In genomic region chr5:4735461-4735860, GRCm38 (mm10) we compare ENCODE assay signal across 22 mouse cellular contexts.
"Had no signal": no experiment of that assay in that cellular context is flagged by ENCODE, and none has a peak within 500 bp of the region (broad histone marks: within the 10 kb centered on the region; RNA-seq: fewer than 3 reads in every experiment).

No protein-coding gene starts in this region.

- H3K36me3 ChIP-seq: intestine, embryonic 15.5 days; limb, embryonic 10.5 days; limb, embryonic 13.5 days; liver, embryonic 12.5 days; liver, embryonic 15.5 days; lung, embryonic 15.5 days; midbrain, embryonic 10.5 days; midbrain, embryonic 13.5 days; neural tube, embryonic 13.5 days; stomach, embryonic 15.5 days had no signal

- DNase-seq: liver; lung, adult 18-20 months; lung, postnatal 10 days; lung, postnatal 36 days; retina, postnatal 1 day; right cerebral cortex, postnatal 25 days; spleen, adult 18-20 months; thymus, postnatal 25 days had no signal

- H3K4me2 ChIP-seq: intestine, embryonic 15.5 days; limb, embryonic 13.5 days; liver, embryonic 12.5 days; liver, embryonic 15.5 days; lung, embryonic 15.5 days; midbrain, embryonic 13.5 days; neural tube, embryonic 13.5 days; stomach, embryonic 15.5 days had no signal

- H3K4me3 ChIP-seq: intestine, embryonic 15.5 days; limb, embryonic 10.5 days; limb, embryonic 13.5 days; liver, embryonic 12.5 days; liver, embryonic 15.5 days; lung, embryonic 15.5 days; megakaryocyte, embryonic 14.5 days; midbrain, embryonic 10.5 days; midbrain, embryonic 13.5 days; myocyte; neural tube, embryonic 13.5 days; stomach, embryonic 15.5 days had no signal

- H3K27ac ChIP-seq: intestine, embryonic 15.5 days; kidney, postnatal 0 days; limb, embryonic 10.5 days; limb, embryonic 13.5 days; liver, embryonic 12.5 days; liver, embryonic 15.5 days; lung, embryonic 15.5 days; midbrain, embryonic 10.5 days; midbrain, embryonic 13.5 days; neural tube, embryonic 13.5 days; stomach, embryonic 15.5 days had no signal

- H3K9ac ChIP-seq: intestine, embryonic 15.5 days; limb, embryonic 13.5 days; liver, embryonic 12.5 days; liver, embryonic 15.5 days; lung, embryonic 15.5 days; midbrain, embryonic 13.5 days; neural tube, embryonic 13.5 days; stomach, embryonic 15.5 days had no signal

- ATAC-seq: intestine, embryonic 15.5 days; liver, embryonic 12.5 days; midbrain, embryonic 13.5 days; midbrain, embryonic 16.5 days had no signal

- H3K27me3 ChIP-seq: intestine, embryonic 15.5 days; limb, embryonic 13.5 days; liver, embryonic 12.5 days; liver, embryonic 15.5 days; lung, embryonic 15.5 days; megakaryocyte, embryonic 14.5 days; midbrain, embryonic 13.5 days; stomach, embryonic 15.5 days had no signal

- H3K4me1 ChIP-seq: liver, embryonic 12.5 days; liver, embryonic 15.5 days; megakaryocyte, embryonic 14.5 days had no signal

- H3K9me3 ChIP-seq: intestine, embryonic 15.5 days; limb, embryonic 10.5 days; limb, embryonic 13.5 days; liver, embryonic 12.5 days; liver, embryonic 15.5 days; lung, embryonic 15.5 days; megakaryocyte, embryonic 14.5 days; midbrain, embryonic 10.5 days; midbrain, embryonic 13.5 days; neural tube, embryonic 13.5 days; stomach, embryonic 15.5 days had no signal
